Mouse (Mus musculus) liver, embryonic 13.5 days (tissue): ENCODE data around the gene Tbc1d15. TPM values are rescaled to one million over a fixed set of nuclear protein-coding genes. Genes with fewer than 3 reads are reported as not detected.

ENCODE experiments used
- ATAC-seq: fragments of 200-750 bp; cut with Nextera tagmentation; 2 replicates; pipeline ENCODE4 v1.8.0; 2017; ENCODE audit warnings: low read depth, mild to moderate bottlenecking, moderate number of reproducible peaks, moderate library complexity
- DNase-seq: peaks from one replicate; pipeline ENCODE4 v3.0.0; 2022
- H3K27ac ChIP-seq: fragments of 300-500 bp; sonication (generic); 2 replicates; pipeline ENCODE4 v1.5.1; 2015; ENCODE audit warnings: moderate library complexity, mild to moderate bottlenecking, inconsistent platforms
- H3K27me3 ChIP-seq: fragments of 300-500 bp; sonication (generic); 2 replicates; pipeline ENCODE4 v1.6.1; 2015; ENCODE audit warnings: mild to moderate bottlenecking, inconsistent platforms
- H3K36me3 ChIP-seq: fragments of 300-500 bp; sonication (generic); 2 replicates; pipeline ENCODE4 v1.6.1; 2015; ENCODE audit warnings: mild to moderate bottlenecking, inconsistent platforms
- H3K4me1 ChIP-seq: fragments of 300-500 bp; sonication (generic); replicated peaks from 2 replicates; pipeline ENCODE4 v1.6.1; 2015; ENCODE audit warnings: inconsistent platforms
- H3K4me2 ChIP-seq: fragments of 300-500 bp; sonication (generic); 2 replicates; pipeline ENCODE4 v1.6.1; 2015; ENCODE audit warnings: inconsistent platforms, mild to moderate bottlenecking, moderate library complexity
- H3K4me3 ChIP-seq: fragments of 300-500 bp; sonication (generic); replicated peaks from 2 replicates; pipeline ENCODE4 v1.5.1; 2015; ENCODE audit warnings: mild to moderate bottlenecking, inconsistent platforms
- H3K9ac ChIP-seq: fragments of 300-500 bp; sonication (generic); 2 replicates; pipeline ENCODE4 v1.6.1; 2015; ENCODE audit warnings: mild to moderate bottlenecking, inconsistent platforms
- H3K9me3 ChIP-seq: fragments of 300-500 bp; sonication (generic); replicated peaks from 2 replicates; pipeline ENCODE4 v1.6.1; 2016; ENCODE audit warnings: inconsistent platforms
- WGBS: fragments of 180-500 bp; shearing (Covaris S2); methylation state at CpG from one replicate; pipeline ENCODE4 v1.1.7; 2015; ENCODE audit not compliant: insufficient replicate concordance; 5-methylcytosine and 5-hydroxymethylcytosine counted together
- polyA plus RNA-seq: library from polyadenylated mRNA; unstranded; fragments of >200 nt; fragmentation: Nextera tagmentation; extraction: Ambion mirVana; gene quantifications from 2 replicates; pipeline ENCODE4 v1.2.1, GENCODE M21; 2015

Gene Tbc1d15
- polyA plus RNA-seq, 1 experiment from 2014 or later, result 36.1 TPM

GRCm38 (mm10) chr10:115241082-115241595 lies 10.1 kb downstream of the Tbc1d15 start:
- H3K4me1 ChIP-seq, result peaks cover 60% of the 10 kb centered on the region
- H3K27me3 ChIP-seq, result no peaks in the 10 kb centered on the region
- H3K36me3 ChIP-seq, result peaks cover 29% of the 10 kb centered on the region
- H3K27ac ChIP-seq, result no peak overlapping the region
- no peaks in the 10 kb centered on the region for H3K9me3 ChIP-seq
- no peak overlapping the region for H3K9ac ChIP-seq
- no peak overlapping the region for H3K4me3 ChIP-seq
- no peak overlapping the region for H3K4me2 ChIP-seq
- ATAC-seq (no peak), DNase-seq (no peak)
- 69% methylated on average over 8 of the region's 8 CpGs for WGBS

- Histone ChIP-seq H3K36me3 (peaks cover 33% of the 10 kb centered on the region), H3K9me3 (no peaks in the 10 kb centered on the region), H3K4me1 (peaks cover 35% of the 10 kb centered on the region), H3K27me3 (no peaks in the 10 kb centered on the region), H3K4me2 (no peak overlapping the region), H3K4me3 (no peak overlapping the region), H3K9ac (no peak overlapping the region), H3K27ac (no peak overlapping the region)
- ATAC-seq, result no peak; the same call in 1 of the 2 replicates
- DNase-seq, result no peak
- 65% methylated on average over 4 of the region's 4 CpGs for WGBS
These were observed 13.3 kb downstream of the Tbc1d15 start for GRCm38 (mm10) chr10:115237931-115238330.

GRCm38 (mm10) chr10:115236733-115237132 lies 14.5 kb downstream of the Tbc1d15 start:
- Histone ChIP-seq H3K27me3 (no peaks in the 10 kb centered on the region), H3K9me3 (no peaks in the 10 kb centered on the region), H3K36me3 (peaks cover 41% of the 10 kb centered on the region), H3K4me1 (peaks cover 24% of the 10 kb centered on the region), H3K4me3 (no peak overlapping the region), H3K27ac (no peak overlapping the region), H3K4me2 (no peak overlapping the region), H3K9ac (no peak overlapping the region)
- peak; percentile 86 for ATAC-seq
- DNase-seq, result peak; percentile 56
- 28% methylated on average over 4 of the region's 4 CpGs for WGBS

- ATAC-seq, result no peak
- H3K36me3 ChIP-seq, result peaks cover 50% of the 10 kb centered on the region
- 86% methylated on average over 9 of the region's 9 CpGs for WGBS
These were observed 15.8 kb downstream of the Tbc1d15 start for GRCm38 (mm10) chr10:115235501-115235900.

DNA sequence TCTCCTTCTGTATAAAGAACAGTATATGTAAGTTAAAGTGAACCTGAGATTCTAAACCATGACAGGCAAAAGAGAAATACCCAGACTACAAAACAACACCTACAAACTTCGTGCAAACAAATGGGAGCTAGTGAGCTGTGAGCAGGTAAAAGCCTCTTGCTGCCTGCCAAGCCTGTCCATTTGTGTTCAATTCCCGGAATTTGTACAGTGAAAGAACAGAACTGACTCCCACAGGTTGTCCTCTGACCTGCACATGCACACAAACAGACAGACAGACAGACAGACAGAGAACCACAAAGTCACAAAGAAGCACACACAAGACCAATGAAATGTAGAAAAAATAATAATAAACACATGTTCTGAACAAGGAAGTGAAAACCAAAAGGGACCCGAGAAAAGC lies 17.5 kb downstream of the Tbc1d15 start:
- 66% methylated on average over 3 of the region's 3 CpGs for WGBS
- Histone ChIP-seq H3K9me3 (no peaks in the 10 kb centered on the region), H3K4me3 (no peak overlapping the region), H3K27me3 (no peaks in the 10 kb centered on the region), H3K36me3 (peaks cover 46% of the 10 kb centered on the region), H3K27ac (no peak overlapping the region), H3K4me2 (no peak overlapping the region), H3K4me1 (peaks cover 20% of the 10 kb centered on the region), H3K9ac (no peak overlapping the region)
- ATAC-seq (no peak), DNase-seq (no peak)

More at GRCm38 (mm10) chr10:115235501-115235900, 15.8 kb downstream of the Tbc1d15 start:
- H3K27me3 ChIP-seq, result no peaks in the 10 kb centered on the region
- no peaks in the 10 kb centered on the region for H3K9me3 ChIP-seq
- H3K4me2 ChIP-seq, result no peak overlapping the region
- DNase-seq, result no peak
- H3K4me1 ChIP-seq, result peaks cover 21% of the 10 kb centered on the region
- H3K27ac ChIP-seq, result no peak overlapping the region
- no peak overlapping the region for H3K9ac ChIP-seq
- no peak overlapping the region for H3K4me3 ChIP-seq

- Histone ChIP-seq H3K27me3 (no peaks in the 10 kb centered on the region), H3K4me1 (peaks cover 13% of the 10 kb centered on the region), H3K27ac (no peak overlapping the region), H3K36me3 (peaks cover 46% of the 10 kb centered on the region), H3K9ac (no peak overlapping the region), H3K9me3 (no peaks in the 10 kb centered on the region), H3K4me3 (no peak overlapping the region), H3K4me2 (no peak overlapping the region)
- DNase-seq (no peak), ATAC-seq (no peak)
- 87% methylated on average over 3 of the region's 3 CpGs for WGBS
These were observed 18.8 kb downstream of the Tbc1d15 start for GRCm38 (mm10) chr10:115232513-115232912.

- no peaks in the 10 kb centered on the region for H3K27me3 ChIP-seq
- no peak overlapping the region for H3K9ac ChIP-seq
- no peak for ATAC-seq
These were observed 22.2 kb downstream of the Tbc1d15 start for GRCm38 (mm10) chr10:115229023-115229422.

DNA sequence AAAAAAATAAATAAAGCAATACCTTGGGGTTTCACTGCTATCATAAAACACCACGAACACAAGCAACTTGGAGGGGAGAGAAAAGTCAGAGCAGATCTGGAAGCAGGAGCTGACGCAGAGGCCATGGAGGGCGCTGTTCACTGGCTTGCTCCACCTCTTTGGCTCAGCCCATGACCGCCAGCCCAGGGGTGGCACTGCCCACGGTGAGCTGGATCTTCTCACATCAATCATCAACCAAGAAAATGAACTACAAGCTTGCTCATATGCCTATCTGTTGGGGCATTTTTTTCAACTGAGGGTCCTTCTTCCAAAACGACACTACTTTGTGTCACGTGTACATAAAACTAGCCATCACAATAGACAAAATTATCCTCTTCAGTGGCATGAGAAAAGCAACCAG lies 24.7 kb downstream of the Tbc1d15 start:
- no peak overlapping the region for H3K4me2 ChIP-seq
- no peaks in the 10 kb centered on the region for H3K27me3 ChIP-seq
- H3K9me3 ChIP-seq, result no peaks in the 10 kb centered on the region
- H3K36me3 ChIP-seq, result peaks cover 33% of the 10 kb centered on the region
- no peak overlapping the region for H3K4me3 ChIP-seq
- 84% methylated on average over 7 of the region's 7 CpGs for WGBS
- no peak overlapping the region for H3K9ac ChIP-seq
- H3K4me1 ChIP-seq, result peaks cover 4% of the 10 kb centered on the region
- DNase-seq (no peak), ATAC-seq (no peak)
- no peak overlapping the region for H3K27ac ChIP-seq

More at GRCm38 (mm10) chr10:115229023-115229422, 22.2 kb downstream of the Tbc1d15 start:
- H3K4me1 ChIP-seq, result peaks cover 4% of the 10 kb centered on the region
- H3K27ac ChIP-seq, result no peak overlapping the region
- no peak for DNase-seq
- H3K36me3 ChIP-seq, result peaks cover 45% of the 10 kb centered on the region
- no peak overlapping the region for H3K4me3 ChIP-seq
- WGBS, result 82% methylated on average over 9 of the region's 9 CpGs
- H3K9me3 ChIP-seq, result no peaks in the 10 kb centered on the region
- no peak overlapping the region for H3K4me2 ChIP-seq

GRCm38 (mm10) chr10:115223845-115224244 lies 27.4 kb downstream of the Tbc1d15 start:
- peaks cover 27% of the 10 kb centered on the region for H3K36me3 ChIP-seq
- no peak for DNase-seq
- 72% methylated on average over 3 of the region's 3 CpGs for WGBS

DNA sequence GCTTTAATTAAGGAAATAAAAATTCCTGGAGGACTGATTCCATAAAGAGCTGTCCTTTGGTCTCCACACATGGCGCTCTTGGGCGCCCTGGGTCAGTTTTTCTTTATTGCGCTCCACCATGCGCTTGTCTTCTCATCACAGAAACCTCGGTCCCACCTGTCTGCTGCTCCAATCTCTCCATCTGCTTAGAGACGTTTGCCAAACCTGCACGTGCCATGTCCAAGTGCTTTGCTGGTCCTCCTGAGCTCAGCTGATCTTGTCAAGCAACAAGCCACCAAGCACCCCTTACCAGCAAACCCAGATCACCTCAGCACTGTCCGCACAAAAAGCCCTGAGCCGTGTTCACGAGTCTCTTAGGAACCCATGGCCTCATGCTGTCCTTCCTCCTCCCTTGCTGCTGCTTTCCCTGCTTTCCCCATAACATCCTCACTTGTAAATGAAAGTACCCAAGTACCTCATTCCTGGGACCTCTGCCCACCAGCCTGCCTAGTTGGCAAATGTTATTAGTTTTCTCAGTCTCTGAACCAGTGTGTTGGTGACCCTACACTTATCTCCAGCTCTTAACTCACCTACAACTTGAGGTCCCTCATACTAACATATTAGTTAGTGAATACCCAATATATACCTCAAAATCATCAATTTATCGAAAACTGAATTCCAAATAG lies 38.2 kb downstream of the Tbc1d15 start:
- Histone ChIP-seq H3K4me2 (no peak overlapping the region), H3K9ac (no peak overlapping the region), H3K27me3 (no peaks in the 10 kb centered on the region), H3K9me3 (no peaks in the 10 kb centered on the region), H3K4me3 (no peak overlapping the region), H3K27ac (no peak overlapping the region), H3K36me3 (peaks cover 61% of the 10 kb centered on the region), H3K4me1 (no peaks in the 10 kb centered on the region)
- WGBS, result 89% methylated on average over 11 of the region's 11 CpGs
- no peak for DNase-seq
- ATAC-seq, result no peak

More at GRCm38 (mm10) chr10:115223845-115224244, 27.4 kb downstream of the Tbc1d15 start:
- H3K27me3 ChIP-seq, result no peaks in the 10 kb centered on the region
- H3K27ac ChIP-seq, result no peak overlapping the region
- peaks cover 4% of the 10 kb centered on the region for H3K4me1 ChIP-seq
- no peak overlapping the region for H3K4me2 ChIP-seq
- H3K4me3 ChIP-seq, result no peak overlapping the region
- ATAC-seq, result no peak
- H3K9me3 ChIP-seq, result no peaks in the 10 kb centered on the region
- H3K9ac ChIP-seq, result no peak overlapping the region

- H3K27ac ChIP-seq, result no peak overlapping the region
- ATAC-seq (no peak), DNase-seq (no peak)
- no peaks in the 10 kb centered on the region for H3K9me3 ChIP-seq
- H3K4me1 ChIP-seq, result no peaks in the 10 kb centered on the region
- H3K4me2 ChIP-seq, result no peak overlapping the region
- H3K9ac ChIP-seq, result no peak overlapping the region
- no peaks in the 10 kb centered on the region for H3K27me3 ChIP-seq
- peaks cover 31% of the 10 kb centered on the region for H3K36me3 ChIP-seq
- 68% methylated on average over 3 of the region's 3 CpGs for WGBS
- no peak overlapping the region for H3K4me3 ChIP-seq
These were observed 45.4 kb downstream of the Tbc1d15 start for GRCm38 (mm10) chr10:115205825-115206224.

- Histone ChIP-seq H3K9me3 (no peaks in the 10 kb centered on the region), H3K4me2 (no peak overlapping the region), H3K9ac (no peak overlapping the region), H3K36me3 (peaks cover 31% of the 10 kb centered on the region), H3K4me3 (no peak overlapping the region), H3K4me1 (no peaks in the 10 kb centered on the region), H3K27ac (no peak overlapping the region), H3K27me3 (no peaks in the 10 kb centered on the region)
- DNase-seq (no peak), ATAC-seq (no peak)
- WGBS, result 14% methylated on average over 1 of the region's 1 CpGs
These were observed 46.0 kb downstream of the Tbc1d15 start for GRCm38 (mm10) chr10:115205284-115205683.
